Mouse (Mus musculus): ENCODE results near the gene Gm30083.

DNA sequence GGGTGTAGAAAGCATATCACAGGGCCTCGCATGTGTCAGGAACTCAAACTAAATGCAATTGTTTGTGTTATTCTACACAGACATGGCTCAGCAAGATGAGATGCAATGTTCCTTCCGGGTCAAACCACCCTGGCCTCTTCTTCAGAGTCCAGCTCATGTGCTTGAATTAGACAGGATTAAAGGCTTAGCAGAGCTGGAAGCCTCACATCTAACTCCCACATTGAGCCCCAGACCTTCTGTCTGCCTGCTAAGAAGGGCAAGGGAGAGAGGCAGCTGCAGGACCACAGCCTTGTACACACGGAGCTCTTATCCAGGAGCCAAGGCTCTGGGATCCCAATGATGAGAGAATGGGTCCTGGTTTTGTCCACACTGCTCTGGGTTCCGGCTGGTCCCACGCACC is 61.2 kb downstream of the Gm30083 start, which contains the start of gene Rbp3:
- no peak for TF ChIP-seq UBTF (IDR thresholded peaks at IDR 0.05; ENCODE audit: borderline replicate concordance, insufficient read depth, low read depth, low read length)
- TF ChIP-seq POLR2A (IDR thresholded peaks at IDR 0.05; ENCODE audit: control insufficient read depth in 1 of 2, insufficient read depth in 1 of 2, low read depth in 1 of 2, low read length in 2 of 2, poor library complexity in 1 of 2): no peak
- no peak for TF ChIP-seq ZC3H11A (IDR thresholded peaks at IDR 0.05; ENCODE audit: low read depth, low read length)
- TF ChIP-seq USF1 (IDR thresholded peaks at IDR 0.05; ENCODE audit: low read depth, low read length): no peak
- TF ChIP-seq CTCF (IDR thresholded peaks at IDR 0.05 in 2 of 3, conservative IDR thresholded peaks at IDR 0.05 in 1 of 3; ENCODE audit: control insufficient read depth in 1 of 3, insufficient read depth in 1 of 3, low read depth in 2 of 3, low read length in 3 of 3, poor library complexity in 1 of 3, severe bottlenecking in 1 of 3): no peak
